Mouse (Mus musculus): ENCODE results near the gene 4931409K22Rik.

The 4931409K22Rik gene

GRCm38 (mm10) chr5:24499113-24499512 lies 57.5 kb downstream of the 4931409K22Rik start:
- DNase-seq (ENCODE audit: low spot score): no peak

GRCm38 (mm10) chr5:24497526-24497925 lies 59.1 kb downstream of the 4931409K22Rik start:
- DNase-seq (ENCODE audit: low spot score): no peak

- DNase-seq (ENCODE audit: low spot score): no peak
Observed at GRCm38 (mm10) chr5:24496756-24497155, 59.9 kb downstream of the 4931409K22Rik start.

GRCm38 (mm10) chr5:24495019-24495418 lies 61.6 kb downstream of the 4931409K22Rik start:
- DNase-seq (ENCODE audit: low spot score): no peak
